Mouse (Mus musculus) frontal cortex, postnatal 14 days (tissue): ENCODE data around the gene 1700024P04Rik.
"Not testable (repeated sequence)": the region's sequence is repeated elsewhere in the genome, so short reads cannot be mapped to it uniquely, and the experiment has no call there.

Experiments used
- DNase-seq, 2 experiments: peaks; one replicate each; pipeline ENCODE4 v3.0.0; 2022; ENCODE audit warnings: low spot score in 2 of 2

Gene 1700024P04Rik

GRCm38 (mm10) chr13:98984465-98984864 is at the start of gene 1700024P04Rik:
Gene 1700024P04Rik, minus strand, starts transcription at chr13:98984565.
- DNase-seq = no peak

- no peak for DNase-seq
Observed at GRCm38 (mm10) chr13:99031223-99032216, 47.2 kb upstream of the 1700024P04Rik start.

- DNase-seq = no peak
Observed at GRCm38 (mm10) chr13:99030579-99031200, 46.3 kb upstream of the 1700024P04Rik start.

- no peak for DNase-seq
Observed at GRCm38 (mm10) chr13:99025268-99025667, 40.9 kb upstream of the 1700024P04Rik start.

GRCm38 (mm10) chr13:99022036-99022435 is 37.7 kb upstream of the 1700024P04Rik start:
- DNase-seq = no peak

- DNase-seq = no peak
Observed at GRCm38 (mm10) chr13:99021181-99021580, 36.8 kb upstream of the 1700024P04Rik start.

- no peak for DNase-seq
Observed at GRCm38 (mm10) chr13:99019831-99020669, 35.7 kb upstream of the 1700024P04Rik start.

GRCm38 (mm10) chr13:99018526-99019201 is 34.3 kb upstream of the 1700024P04Rik start:
- no peak for DNase-seq

GRCm38 (mm10) chr13:99016696-99017095 is 32.3 kb upstream of the 1700024P04Rik start:
- no peak for DNase-seq

GRCm38 (mm10) chr13:99012891-99013290 is 28.5 kb upstream of the 1700024P04Rik start:
- DNase-seq = no peak

- DNase-seq = no peak
Observed at GRCm38 (mm10) chr13:99008013-99008412, 23.6 kb upstream of the 1700024P04Rik start.

GRCm38 (mm10) chr13:99006389-99007099 is 22.2 kb upstream of the 1700024P04Rik start:
- DNase-seq = no peak

GRCm38 (mm10) chr13:99001652-99002051 is 17.3 kb upstream of the 1700024P04Rik start:
- not testable (repeated sequence) for DNase-seq

- DNase-seq = no peak
Observed at GRCm38 (mm10) chr13:98997025-98997424, 12.7 kb upstream of the 1700024P04Rik start.

- DNase-seq = no peak
Observed at GRCm38 (mm10) chr13:98977070-98977785, 7.1 kb downstream of the 1700024P04Rik start.

GRCm38 (mm10) chr13:98976022-98976421 is 8.3 kb downstream of the 1700024P04Rik start:
- not testable (repeated sequence) for DNase-seq

GRCm38 (mm10) chr13:98972090-98972489 is 12.3 kb downstream of the 1700024P04Rik start:
- DNase-seq = no peak

- DNase-seq = no peak
Observed at GRCm38 (mm10) chr13:98971641-98972040, 12.7 kb downstream of the 1700024P04Rik start.

- DNase-seq = no peak
Observed at GRCm38 (mm10) chr13:98968517-98968916, 15.8 kb downstream of the 1700024P04Rik start.

GRCm38 (mm10) chr13:98967942-98968341 is 16.4 kb downstream of the 1700024P04Rik start:
- DNase-seq = no peak
